Mouse (Mus musculus) liver, postnatal 0 days (tissue): Measurements from ENCODE around the gene Hspb9.

ENCODE experiments used
- CTCF ChIP-seq: sonication (generic); IDR thresholded peaks from 2 replicates; pipeline ENCODE4 v1.5.1; 2016; ENCODE audit warnings: antibody characterized with exemption, low read depth
- EP300 ChIP-seq: IDR thresholded peaks from 2 replicates; pipeline ENCODE4 v1.6.1; 2016; ENCODE audit warnings: antibody characterized with exemption, low read depth, mild to moderate bottlenecking

- no peak for TF ChIP-seq CTCF
- no peak for TF ChIP-seq EP300
Measured at GRCm38 (mm10) chr11:100720345-100720744, 6.7 kb downstream of the Hspb9 start.
